Mouse (Mus musculus): ENCODE results near the gene Sost.
A peak's percentile ranks its signal among the peaks of the same experiment; 100 is the strongest.

The Sost gene

DNA sequence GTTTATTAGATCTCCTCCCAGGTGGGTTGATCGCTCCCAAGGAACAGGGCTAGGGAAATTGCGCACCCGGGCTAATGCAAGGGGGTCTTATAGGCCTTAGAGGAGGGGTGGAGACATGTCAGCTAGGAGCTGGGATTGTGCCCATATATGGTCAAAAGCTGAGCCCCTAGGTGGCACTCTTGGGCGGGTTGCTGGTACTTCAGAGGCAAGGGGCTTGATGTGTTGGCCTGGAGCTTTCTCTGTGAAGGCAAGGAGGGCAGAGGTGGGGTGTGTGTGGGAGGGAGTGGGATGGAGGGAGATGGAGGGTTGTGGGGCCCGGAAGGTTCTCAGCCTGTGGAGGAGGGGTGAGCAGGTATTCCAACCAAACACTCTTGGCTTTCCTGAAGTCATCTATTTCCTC, 20.3 kb downstream of the Sost start:
- DNase-seq (ENCODE audit: low read depth), result no peak

DNA sequence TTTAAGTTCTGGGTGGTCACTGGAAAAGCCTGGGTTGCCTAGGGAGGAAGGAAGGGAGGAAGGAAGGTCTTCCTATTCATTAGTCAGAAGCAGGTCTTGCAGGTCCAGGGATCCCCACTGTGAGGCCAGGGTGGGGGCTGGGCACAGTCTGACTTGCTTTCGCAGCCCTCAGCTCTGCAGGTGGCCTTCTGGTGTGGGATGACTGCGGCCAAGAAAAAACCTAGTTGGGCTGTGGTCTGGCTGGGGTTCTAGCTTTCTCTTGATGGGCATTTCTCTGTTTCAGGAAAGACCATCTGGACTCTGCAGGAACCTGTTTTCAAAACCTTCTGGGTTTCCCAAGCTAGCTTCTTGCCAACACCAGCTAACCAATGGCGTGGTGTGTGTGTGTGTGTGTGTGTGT, 23.8 kb downstream of the Sost start:
- no peak for DNase-seq (ENCODE audit: low read depth)

GRCm38 (mm10) chr11:101937108-101937507, 29.7 kb downstream of the Sost start:
- DNase-seq (ENCODE audit: low read depth), result no peak

DNA sequence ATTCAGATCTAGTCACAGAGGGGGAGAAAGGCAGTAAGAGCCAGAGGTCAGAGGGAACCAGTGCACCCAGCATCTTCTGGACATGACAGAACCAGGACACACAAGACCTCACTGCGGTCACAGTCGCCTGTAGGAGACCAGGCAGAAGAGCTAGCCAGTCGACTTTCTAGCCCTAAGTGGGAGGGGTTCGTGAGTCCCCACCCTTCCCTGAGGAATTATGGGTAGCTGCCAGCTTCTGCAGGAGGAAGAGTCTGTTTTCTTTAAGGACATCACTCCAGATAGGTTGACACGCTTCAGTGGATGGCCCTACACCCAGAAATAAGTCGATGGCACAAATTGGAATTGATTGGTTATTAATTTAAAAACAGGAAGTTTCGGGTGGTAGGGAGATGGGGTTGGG, 30.4 kb downstream of the Sost start:
- no peak for DNase-seq (ENCODE audit: low read depth)

DNA sequence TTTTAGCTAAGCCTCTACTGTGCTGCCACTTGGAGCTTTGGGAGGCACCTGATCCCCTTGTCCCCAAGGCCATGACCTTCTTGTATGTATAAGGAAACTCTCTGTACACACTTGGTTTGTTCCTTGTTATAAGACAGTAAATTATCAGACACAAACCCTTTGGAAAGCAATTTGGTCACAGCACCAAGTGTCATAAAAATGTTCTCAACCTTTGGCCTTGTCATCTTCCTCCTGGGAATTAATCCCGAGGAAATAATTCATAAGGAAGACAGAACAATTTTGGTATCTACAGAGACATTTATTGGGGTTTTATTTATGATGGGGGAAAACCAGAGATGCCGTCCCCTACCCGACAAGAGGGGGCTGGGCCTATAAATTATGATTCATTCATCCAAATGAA, 31.1 kb downstream of the Sost start:
- DNase-seq (ENCODE audit: low read depth), result no peak

DNA sequence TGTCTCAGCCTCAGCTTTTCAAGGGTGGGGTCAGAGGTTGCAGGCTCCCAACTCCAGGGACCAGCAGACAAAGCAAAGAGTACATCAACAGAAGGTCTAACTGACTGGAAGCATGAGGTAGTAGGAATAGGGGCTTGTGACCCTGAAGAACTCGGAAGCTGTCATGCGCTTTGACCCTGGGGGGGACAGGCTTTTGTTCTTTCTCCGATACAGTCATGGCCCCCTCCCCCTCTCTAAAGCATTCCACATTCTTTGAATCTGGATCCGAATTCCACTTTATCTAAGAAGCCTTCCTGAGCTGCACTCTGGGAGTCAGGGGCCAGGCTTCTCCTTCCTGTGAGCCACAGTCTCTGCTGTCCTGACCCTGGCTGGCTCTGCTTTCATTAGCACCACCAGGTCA, 34.8 kb downstream of the Sost start:
- no peak for DNase-seq (ENCODE audit: low read depth)

- no peak for DNase-seq (ENCODE audit: low read depth)
Observed at GRCm38 (mm10) chr11:101928030-101928762, 38.6 kb downstream of the Sost start.

DNA sequence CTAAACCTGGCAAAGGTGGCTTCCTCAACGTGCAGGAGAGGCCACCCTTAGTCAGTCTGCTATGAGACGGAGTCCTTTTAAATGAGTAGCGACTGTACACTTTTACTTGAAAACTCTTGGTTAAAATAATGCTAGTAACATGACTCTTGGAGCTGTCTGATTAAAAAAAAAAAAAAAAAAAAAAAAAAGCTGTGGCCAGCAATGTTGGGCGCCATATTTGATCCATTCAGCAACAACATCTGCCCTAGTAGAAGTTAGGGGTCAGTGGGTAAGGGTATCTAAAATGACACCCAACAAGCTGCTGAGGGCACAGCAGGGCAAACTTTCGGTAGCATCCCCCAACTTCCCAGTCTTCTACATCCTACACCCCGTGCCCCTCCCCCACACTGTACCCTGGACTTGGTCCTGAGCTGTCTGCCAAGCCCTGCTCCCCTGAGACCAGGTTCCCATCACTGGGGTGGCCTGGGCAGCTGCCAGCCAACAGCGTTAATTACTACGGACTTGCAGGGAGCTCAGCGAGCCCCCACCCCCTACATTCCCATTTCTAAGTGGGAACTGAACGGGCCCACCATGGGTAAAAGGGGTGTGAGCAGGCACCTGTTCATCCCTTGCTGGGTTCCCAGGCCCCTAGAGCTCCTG, 39.7 kb downstream of the Sost start:
- DNase-seq (ENCODE audit: low read depth), result no peak

- no peak for DNase-seq (ENCODE audit: low read depth)
Observed at GRCm38 (mm10) chr11:101925636-101926035, 41.2 kb downstream of the Sost start.

DNA sequence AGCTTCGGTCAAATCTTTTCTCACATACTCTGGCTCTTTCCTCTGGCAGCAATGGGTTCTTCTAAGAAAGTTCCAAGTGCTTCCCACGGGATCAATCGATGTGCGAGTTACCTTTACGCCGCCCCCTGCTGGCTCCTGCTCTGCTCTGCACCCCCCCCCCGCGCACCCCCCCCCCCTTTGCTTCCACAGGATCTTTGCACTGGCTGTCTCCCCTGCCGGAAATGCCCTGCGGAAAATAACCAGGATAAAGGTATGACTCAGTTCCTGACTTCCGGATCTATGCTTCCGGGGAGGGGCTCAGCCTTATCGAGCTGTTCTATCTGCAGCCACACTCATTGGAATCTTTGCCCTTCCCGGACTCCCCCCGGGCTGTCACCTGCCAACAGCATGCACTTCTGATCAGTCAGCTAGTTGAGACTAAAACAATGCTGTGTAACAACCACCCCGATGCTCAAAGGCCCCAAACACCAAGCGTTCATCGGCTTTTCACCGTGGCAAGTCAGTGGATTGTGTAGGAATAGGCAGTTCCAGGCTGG, 42.3 kb downstream of the Sost start:
- DNase-seq (ENCODE audit: low read depth), result no peak

DNA sequence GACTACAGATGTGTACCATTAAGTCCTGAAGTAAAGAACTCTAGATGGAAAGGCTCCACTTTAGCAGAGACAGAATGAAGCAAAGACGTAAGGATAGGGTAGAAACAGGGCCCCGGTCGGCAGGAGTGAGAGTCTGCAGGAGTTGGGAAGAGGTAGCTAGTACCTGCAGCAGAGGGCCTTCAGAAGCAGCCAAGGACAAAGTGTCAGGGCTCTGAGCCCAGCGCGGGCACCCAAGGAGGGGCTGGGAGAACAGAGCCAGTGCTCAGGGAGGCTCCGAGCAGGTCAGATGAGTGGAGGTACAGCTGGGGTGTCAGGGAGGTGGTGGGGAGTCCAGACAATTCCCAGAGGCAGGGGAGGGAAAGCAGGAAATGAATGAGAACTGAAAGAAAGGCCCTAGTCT, 42.8 kb downstream of the Sost start:
- no peak for DNase-seq (ENCODE audit: low read depth)

- no peak for DNase-seq (ENCODE audit: low read depth)
Observed at GRCm38 (mm10) chr11:101921361-101921952, 45.4 kb downstream of the Sost start.

- DNase-seq (ENCODE audit: low read depth), result peak; percentile 49
Observed at GRCm38 (mm10) chr11:101919660-101920059, 47.2 kb downstream of the Sost start.

GRCm38 (mm10) chr11:101918609-101919008, 48.2 kb downstream of the Sost start:
- DNase-seq (ENCODE audit: low read depth), result no peak

DNA sequence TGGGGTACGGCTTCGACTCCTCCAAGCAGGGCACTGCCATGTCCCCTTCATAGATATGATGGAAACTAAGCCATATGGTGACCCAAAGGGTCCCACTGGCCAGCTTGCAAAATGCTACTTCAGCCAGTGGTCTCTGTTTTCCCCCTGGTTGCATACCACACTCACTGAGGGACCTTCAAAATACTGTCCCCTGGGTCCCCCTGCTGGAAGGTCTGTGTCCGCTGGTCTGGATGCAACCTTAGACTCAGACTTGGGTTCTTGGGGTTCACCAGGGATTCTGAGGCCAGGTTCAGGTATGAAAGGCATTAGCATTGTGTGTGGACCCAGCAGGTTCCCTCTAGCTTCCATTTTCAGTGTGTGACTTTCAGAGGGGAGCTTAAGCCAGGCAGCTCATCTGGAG, 50.0 kb downstream of the Sost start:
- DNase-seq (ENCODE audit: low read depth), result no peak

GRCm38 (mm10) chr11:101913591-101913990, 53.2 kb downstream of the Sost start:
- no peak for DNase-seq (ENCODE audit: low read depth)

All from c-Kit-positive CD71-positive TER-119-negative erythroid progenitor cells, embryonic 14.5 days (primary cell).